Mouse (Mus musculus) natural killer cell, adult 2 months (primary cell): Measurements from ENCODE around the gene 2010315B03Rik.
"Not testable (repeated sequence)": the region's sequence is repeated elsewhere in the genome, so short reads cannot be mapped to it uniquely, and the experiment has no call there.

Source experiments
- DNase-seq, 2 experiments: peaks; one replicate each; pipeline ENCODE4 v3.0.0; 2022; ENCODE audit warnings: low spot score in 2 of 2

Gene 2010315B03Rik

GRCm38 (mm10) chr9:124312171-124313142 is at the start of gene 2010315B03Rik:
TSS of gene 2010315B03Rik (minus strand) at chr9:124312696.
- DNase-seq = peak; percentile 86 to 87

GRCm38 (mm10) chr9:124311502-124311901 is 994 bp downstream of the 2010315B03Rik start:
- DNase-seq = no peak

GRCm38 (mm10) chr9:124288329-124288728 is 24.2 kb downstream of the 2010315B03Rik start:
- DNase-seq = no peak

- DNase-seq = peak; percentile 69 to 76
These were observed 30.4 kb downstream of the 2010315B03Rik start for GRCm38 (mm10) chr9:124281912-124282686.

GRCm38 (mm10) chr9:124281448-124281791 is 31.1 kb downstream of the 2010315B03Rik start:
- no peak for DNase-seq

GRCm38 (mm10) chr9:124280576-124281447 is 31.7 kb downstream of the 2010315B03Rik start:
- no peak for DNase-seq

GRCm38 (mm10) chr9:124279300-124279699 is 33.2 kb downstream of the 2010315B03Rik start:
- DNase-seq = no peak

GRCm38 (mm10) chr9:124275064-124275463 is 37.4 kb downstream of the 2010315B03Rik start:
- DNase-seq = no peak

GRCm38 (mm10) chr9:124273172-124273571 is 39.3 kb downstream of the 2010315B03Rik start:
- no peak for DNase-seq

GRCm38 (mm10) chr9:124267929-124268328 is 44.6 kb downstream of the 2010315B03Rik start:
- no peak for DNase-seq

GRCm38 (mm10) chr9:124267493-124267892 is 45.0 kb downstream of the 2010315B03Rik start:
- no peak for DNase-seq

- no peak for DNase-seq
These were observed 49.3 kb downstream of the 2010315B03Rik start for GRCm38 (mm10) chr9:124262987-124263717.

GRCm38 (mm10) chr9:124258067-124258556 is 54.4 kb downstream of the 2010315B03Rik start:
- DNase-seq = no peak

GRCm38 (mm10) chr9:124257200-124258066 is 55.1 kb downstream of the 2010315B03Rik start:
- no peak for DNase-seq

- DNase-seq = not testable (repeated sequence)
These were observed 56.0 kb downstream of the 2010315B03Rik start for GRCm38 (mm10) chr9:124256271-124257199.

- DNase-seq = no peak
These were observed 61.1 kb downstream of the 2010315B03Rik start for GRCm38 (mm10) chr9:124251438-124251837.
